Mouse (Mus musculus): ENCODE data around the gene Polr2l.

Polr2l gene

GRCm38 (mm10) chr7:141432186-141432611 is 42.7 kb downstream of the Polr2l start:
- DNase-seq (ENCODE audit: low spot score): no peak

GRCm38 (mm10) chr7:141431434-141432185 is 43.3 kb downstream of the Polr2l start:
- DNase-seq (ENCODE audit: low spot score): no peak

- DNase-seq (ENCODE audit: low spot score): no peak
Observed at GRCm38 (mm10) chr7:141430585-141431240, 44.2 kb downstream of the Polr2l start.

- DNase-seq (ENCODE audit: low spot score): no peak
Observed at GRCm38 (mm10) chr7:141429840-141430584, 44.9 kb downstream of the Polr2l start.

GRCm38 (mm10) chr7:141429310-141429709 is 45.6 kb downstream of the Polr2l start, which contains the start of gene Cend1:
Cend1 (minus strand) TSS chr7:141429491.
- DNase-seq (ENCODE audit: low spot score): peak; percentile 85

GRCm38 (mm10) chr7:141428701-141429100 is 46.2 kb downstream of the Polr2l start:
- no peak for DNase-seq (ENCODE audit: low spot score)

- DNase-seq (ENCODE audit: low spot score): no peak
Observed at GRCm38 (mm10) chr7:141426948-141427730, 47.8 kb downstream of the Polr2l start.

- DNase-seq (ENCODE audit: low spot score): no peak
Observed at GRCm38 (mm10) chr7:141423811-141424210, 51.1 kb downstream of the Polr2l start.
